Mouse (Mus musculus) thymus, adult 2 months (tissue): Measurements from ENCODE around the gene Dkkl1. TPM values are rescaled to one million over a fixed set of nuclear protein-coding genes. Genes with fewer than 3 reads are reported as not detected.

Experiments
- DNase-seq: peaks from one replicate; pipeline ENCODE4 v3.0.0; 2021
- H3K27ac ChIP-seq: fragments of 200-500 bp; 2 replicates; pipeline ENCODE4 v1.5.1; 2012; ENCODE audit warnings: low read length, control low read depth; ENCODE audit not compliant: control insufficient read depth, insufficient read depth
- H3K27me3 ChIP-seq: fragments of 200-500 bp; 2 replicates; pipeline ENCODE4 v1.6.1; 2012; ENCODE audit warnings: mild to moderate bottlenecking, low read length, moderate library complexity, mixed read lengths; ENCODE audit not compliant: control insufficient read depth, insufficient read depth
- H3K36me3 ChIP-seq: fragments of 200-500 bp; 2 replicates; pipeline ENCODE4 v1.6.1; 2012; ENCODE audit warnings: mild to moderate bottlenecking, low read length, moderate library complexity; ENCODE audit not compliant: control insufficient read depth, insufficient read depth
- H3K4me1 ChIP-seq: fragments of 200-500 bp; replicated peaks from 2 replicates; pipeline ENCODE4 v1.6.1; 2012; ENCODE audit warnings: low read length; ENCODE audit not compliant: control insufficient read depth, insufficient read depth
- H3K4me3 ChIP-seq: fragments of 200-500 bp; 2 replicates; pipeline ENCODE4 v1.5.1; 2012; ENCODE audit warnings: mild to moderate bottlenecking, low read length, control low read depth, moderate library complexity; ENCODE audit not compliant: control insufficient read depth, insufficient read depth
- CTCF ChIP-seq: fragments of 200-500 bp; IDR thresholded peaks from 2 replicates; pipeline ENCODE4 v1.5.1; 2012; ENCODE audit warnings: mild to moderate bottlenecking, control low read depth, low read length, moderate library complexity, borderline replicate concordance; ENCODE audit not compliant: control insufficient read depth, poor library complexity, insufficient read depth; ENCODE audit errors: extremely low read depth
- POLR2A ChIP-seq: fragments of 200-500 bp; IDR thresholded peaks from 2 replicates; pipeline ENCODE4 v1.6.1; 2012; ENCODE audit warnings: mild to moderate bottlenecking, low read length, control low read depth, moderate library complexity; ENCODE audit not compliant: control insufficient read depth, poor library complexity, insufficient read depth; ENCODE audit errors: extremely low read depth
- WGBS: fragments of 180-500 bp; shearing (Covaris S2); methylation state at CpG from one replicate; pipeline ENCODE4 v1.1.7; 2018; 5-methylcytosine and 5-hydroxymethylcytosine counted together
- polyA plus RNA-seq: library from polyadenylated mRNA; depleted of rRNA; stranded (reverse); fragments of >200 nt; gene quantifications from 2 replicates; pipeline ENCODE4 v1.2.3, GENCODE M21; 2012

The Dkkl1 gene
- polyA plus RNA-seq, 1 experiment: 3.5 TPM

GRCm38 (mm10) chr7:45198961-45199360 is 13.0 kb downstream of the Dkkl1 start:
- DNase-seq: no peak
- no peaks in the 10 kb centered on the region for H3K36me3 ChIP-seq
- no peaks in the 10 kb centered on the region for H3K27me3 ChIP-seq

GRCm38 (mm10) chr7:45198435-45198834 is 13.5 kb downstream of the Dkkl1 start:
- DNase-seq: no peak
- Histone ChIP-seq H3K36me3 (no peaks in the 10 kb centered on the region), H3K27me3 (no peaks in the 10 kb centered on the region), H3K4me1 (no peaks in the 10 kb centered on the region), H3K4me3 (no peak overlapping the region), H3K27ac (no peak overlapping the region)
- WGBS: 34% methylated on average over 5 of the region's 5 CpGs
- no peak for TF ChIP-seq CTCF
- TF ChIP-seq POLR2A: no peak

More at GRCm38 (mm10) chr7:45198961-45199360, 13.0 kb downstream of the Dkkl1 start:
- H3K4me3 ChIP-seq: no peak overlapping the region
- 86% methylated on average over 11 of the region's 11 CpGs for WGBS
- TF ChIP-seq POLR2A (no peak), CTCF (no peak)
- 0 out of 2 replicates have a peak, but pooled peaks cover 1% of the 10 kb centered on the region for H3K4me1 ChIP-seq
- no peak overlapping the region for H3K27ac ChIP-seq

GRCm38 (mm10) chr7:45196994-45197393 is 15.0 kb downstream of the Dkkl1 start:
- Histone ChIP-seq H3K36me3 (no peaks in the 10 kb centered on the region), H3K27ac (no peak overlapping the region), H3K27me3 (no peaks in the 10 kb centered on the region), H3K4me3 (no peak overlapping the region), H3K4me1 (no peaks in the 10 kb centered on the region)
- 75% methylated on average over 5 of the region's 5 CpGs for WGBS
- no peak for TF ChIP-seq POLR2A
- no peak for TF ChIP-seq CTCF
- DNase-seq: no peak

GRCm38 (mm10) chr7:45196176-45196535 is 15.8 kb downstream of the Dkkl1 start:
- DNase-seq: no peak
- Histone ChIP-seq H3K36me3 (no peaks in the 10 kb centered on the region), H3K27ac (no peak overlapping the region), H3K27me3 (no peaks in the 10 kb centered on the region), H3K4me1 (no peaks in the 10 kb centered on the region), H3K4me3 (no peak overlapping the region)
- TF ChIP-seq POLR2A (no peak), CTCF (no peak)
- WGBS: 91% methylated on average over 4 of the region's 4 CpGs

GRCm38 (mm10) chr7:45195341-45196175 is 16.4 kb downstream of the Dkkl1 start:
- no peak overlapping the region for H3K27ac ChIP-seq
- WGBS: 84% methylated on average over 13 of the region's 13 CpGs
- no peak for DNase-seq
- H3K4me3 ChIP-seq: no peak overlapping the region
- no peaks in the 10 kb centered on the region for H3K4me1 ChIP-seq
- TF ChIP-seq POLR2A: no peak
- no peak for TF ChIP-seq CTCF
- H3K27me3 ChIP-seq: no peaks in the 10 kb centered on the region
- no peaks in the 10 kb centered on the region for H3K36me3 ChIP-seq

- 90% methylated on average over 17 of the region's 17 CpGs for WGBS
- no peaks in the 10 kb centered on the region for H3K4me1 ChIP-seq
- no peak overlapping the region for H3K27ac ChIP-seq
- no peak overlapping the region for H3K4me3 ChIP-seq
- TF ChIP-seq CTCF (no peak), POLR2A (no peak)
- DNase-seq: no peak
- no peaks in the 10 kb centered on the region for H3K27me3 ChIP-seq
- H3K36me3 ChIP-seq: no peaks in the 10 kb centered on the region
These were observed 17.8 kb downstream of the Dkkl1 start for GRCm38 (mm10) chr7:45193871-45194785.
